Mouse (Mus musculus): ENCODE results near the gene Dab1.

Gene Dab1

DNA sequence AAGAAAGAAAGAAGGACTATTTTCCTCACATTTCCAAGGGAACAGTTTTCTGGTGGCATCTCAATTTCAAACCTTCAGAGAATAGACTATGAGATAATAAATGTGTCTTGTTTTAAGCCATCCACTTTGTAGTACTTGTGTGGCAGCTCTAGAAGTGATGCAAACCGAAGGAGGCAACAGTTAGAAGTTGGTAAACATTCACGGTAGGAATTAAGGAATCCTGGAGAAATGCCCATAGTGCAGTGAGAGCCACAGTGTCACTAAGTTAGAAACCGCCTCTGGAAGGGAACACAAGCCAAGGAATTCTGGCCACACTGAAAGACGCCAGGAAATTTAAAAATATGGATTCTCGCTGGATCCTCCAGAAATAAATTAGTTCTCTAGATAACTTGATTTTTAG lies 502.8 kb downstream of the Dab1 start:
- DNase-seq: no peak

DNA sequence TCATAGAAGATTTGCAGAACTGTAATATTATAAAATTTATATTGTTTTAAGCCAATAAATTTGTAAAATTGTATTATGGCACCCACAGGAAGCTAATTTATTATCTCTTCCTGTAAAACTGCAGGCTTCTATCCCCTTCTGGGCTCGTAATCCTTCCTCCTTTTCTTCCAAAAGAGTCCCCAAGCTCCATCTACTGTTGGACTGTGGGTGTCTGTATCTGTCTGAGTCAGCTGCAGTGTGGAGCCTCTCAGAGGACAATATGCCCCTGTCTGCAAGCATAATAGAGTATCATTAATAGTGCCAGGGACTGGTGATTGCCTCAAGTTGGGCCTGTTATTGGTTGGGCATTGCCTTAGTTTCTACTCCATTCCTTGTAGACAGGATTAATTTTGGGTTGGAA lies 503.2 kb downstream of the Dab1 start:
- DNase-seq: no peak

DNA sequence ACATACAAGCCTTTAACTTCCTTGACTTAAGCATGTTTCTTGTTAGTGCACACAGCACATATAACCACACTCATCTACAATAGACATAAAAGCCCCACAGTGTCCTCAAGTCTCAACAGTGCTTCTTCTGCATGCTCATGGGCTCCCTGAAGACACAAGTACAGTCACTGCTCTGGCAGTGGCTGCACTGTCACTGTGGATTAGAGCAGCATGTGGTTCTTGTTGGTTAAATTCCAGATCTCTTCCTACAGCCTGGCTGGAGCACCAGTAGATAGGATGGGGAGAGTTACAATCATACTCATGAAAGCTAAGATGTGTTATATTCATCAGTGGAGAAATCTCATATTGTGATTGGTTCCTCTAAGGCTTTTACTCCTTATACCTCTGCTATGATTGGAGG lies 534.5 kb downstream of the Dab1 start:
- no peak for DNase-seq

DNA sequence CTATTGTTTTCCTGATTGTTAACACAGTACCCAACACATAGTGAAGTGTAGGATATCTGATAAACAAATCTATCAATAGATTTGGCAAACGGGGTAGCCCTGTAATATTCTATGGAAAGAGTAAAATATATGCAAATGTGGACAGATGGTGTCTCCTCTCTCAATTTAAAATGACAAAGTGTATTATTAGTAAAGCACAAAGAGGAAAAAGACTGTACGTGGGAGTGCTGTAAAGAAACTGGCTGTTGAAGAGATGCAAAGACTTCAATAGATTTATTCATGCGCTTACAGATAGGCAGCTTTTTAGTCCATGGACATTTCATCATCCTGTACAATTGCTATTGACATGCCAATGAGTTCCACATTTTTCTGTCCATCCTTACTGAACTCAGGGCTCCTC lies 558.9 kb downstream of the Dab1 start:
- DNase-seq: no peak

DNA sequence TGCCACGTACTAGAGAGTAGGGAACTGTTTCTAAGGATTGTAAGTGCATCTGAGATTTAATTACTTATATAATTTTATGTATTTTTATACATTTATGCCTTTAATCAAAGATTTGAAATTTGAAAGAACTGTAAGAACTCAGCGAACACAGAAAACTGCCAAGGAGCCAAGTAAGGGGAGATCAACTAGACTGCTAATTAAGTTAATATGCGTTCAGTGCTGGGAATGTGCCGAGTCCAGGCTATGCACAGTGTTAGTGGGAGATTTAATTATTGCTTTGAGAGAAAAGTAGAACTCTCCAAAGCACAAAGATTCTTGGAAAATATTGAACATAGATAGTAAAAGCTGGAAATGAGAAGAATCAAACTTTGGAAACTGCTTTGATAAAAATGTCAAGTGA lies 567.2 kb downstream of the Dab1 start:
- DNase-seq: no peak

DNA sequence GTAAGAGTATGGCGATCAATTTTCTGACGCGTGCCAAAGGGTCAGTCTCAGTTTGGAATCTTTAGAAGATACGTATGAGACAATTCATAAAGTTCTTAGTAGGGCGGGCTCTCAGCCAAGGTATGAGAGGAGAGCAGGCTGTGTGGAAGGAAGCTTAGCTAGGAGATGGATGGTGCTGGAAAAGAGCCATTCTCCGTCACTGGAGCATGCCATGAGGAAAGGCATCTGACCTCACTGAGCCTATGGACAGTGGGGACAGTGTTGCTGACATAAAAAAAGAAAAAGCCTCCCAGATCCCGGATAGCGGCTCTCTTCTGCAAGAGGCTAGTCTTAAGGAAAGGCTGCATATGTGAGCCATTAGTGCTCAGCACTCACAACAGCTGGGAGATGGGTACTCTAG lies 579.5 kb downstream of the Dab1 start:
- DNase-seq: peak; percentile 42 to 55

DNA sequence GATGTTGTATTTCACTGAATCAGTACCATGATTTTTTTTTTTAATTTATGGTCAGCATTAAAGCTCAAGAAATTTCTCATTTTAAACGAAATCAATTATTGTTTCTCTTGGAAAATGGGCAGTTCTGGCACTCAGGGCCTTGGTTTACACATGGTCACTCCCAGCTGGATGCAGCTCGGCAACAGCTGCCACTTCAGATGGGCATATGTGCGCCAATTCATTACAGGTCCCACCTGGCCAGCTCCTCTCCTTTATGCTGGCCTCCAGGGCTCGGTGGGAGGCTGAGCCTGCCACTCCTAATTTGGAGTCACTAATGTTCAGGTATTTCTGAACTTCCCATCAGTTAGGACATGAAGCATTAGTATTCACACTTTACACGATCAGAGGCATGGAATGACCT lies 582.5 kb downstream of the Dab1 start:
- DNase-seq: peak; percentile 70 to 78

DNA sequence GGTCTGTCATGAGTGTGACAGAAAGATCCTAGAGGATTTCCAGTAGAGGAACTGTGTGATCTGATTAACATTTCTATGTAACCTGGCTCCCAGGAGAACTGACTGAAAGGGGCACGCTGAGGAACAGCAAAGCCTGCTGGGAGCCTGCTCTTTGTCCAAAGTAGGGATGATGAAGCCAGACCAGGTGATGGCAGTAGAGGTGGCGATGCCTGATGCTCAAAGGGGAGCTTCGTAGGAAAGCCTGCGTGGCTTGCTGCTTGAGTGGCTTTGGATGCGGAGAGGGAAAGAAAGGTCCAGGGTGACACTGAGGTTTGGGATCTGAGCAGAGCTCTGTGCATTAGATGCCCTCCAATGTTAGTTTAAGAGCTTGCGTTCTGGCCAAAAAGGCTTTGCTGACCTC lies 584.9 kb downstream of the Dab1 start:
- peak; percentile 43 to 55 for DNase-seq

DNA sequence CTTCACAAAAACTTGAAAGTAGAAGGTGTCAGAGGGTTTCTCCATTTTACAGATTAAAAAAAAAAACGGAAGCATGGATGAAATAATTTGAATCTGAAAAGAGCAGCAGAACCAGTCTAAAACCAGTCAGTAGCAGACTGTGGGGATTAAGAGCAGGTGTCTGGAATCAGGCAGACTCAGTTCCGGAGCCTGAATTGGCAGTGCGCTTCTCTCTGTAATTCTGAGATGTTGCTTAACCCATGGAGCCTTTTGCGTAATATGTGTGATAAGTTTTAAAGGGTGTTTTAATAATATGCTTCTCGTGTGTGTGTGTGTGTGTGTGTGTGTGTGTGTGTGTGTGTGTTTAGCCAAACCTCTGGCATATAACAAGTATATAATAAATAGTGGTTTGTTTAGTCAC lies 587.5 kb downstream of the Dab1 start:
- DNase-seq: no peak

DNA sequence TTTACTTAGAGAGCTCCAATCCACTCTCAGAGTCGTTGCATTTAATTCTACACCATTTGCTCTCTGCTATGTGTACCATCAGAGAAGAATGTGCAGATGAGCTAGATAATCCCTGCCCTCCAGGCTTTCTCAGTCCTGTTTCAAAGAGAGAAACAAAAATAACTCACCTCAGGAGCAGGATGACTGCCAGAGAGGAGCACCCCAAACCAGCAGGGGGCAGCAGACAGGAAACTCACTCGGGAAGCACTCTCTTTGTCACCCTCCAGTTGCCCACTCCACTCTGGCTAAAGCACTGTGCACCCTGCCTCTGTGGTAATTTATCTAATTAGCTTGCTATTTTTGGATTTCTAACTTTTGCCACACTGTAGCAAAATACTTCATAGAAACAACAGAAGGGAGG lies 589.9 kb downstream of the Dab1 start:
- DNase-seq: peak; percentile 28 to 52

DNA sequence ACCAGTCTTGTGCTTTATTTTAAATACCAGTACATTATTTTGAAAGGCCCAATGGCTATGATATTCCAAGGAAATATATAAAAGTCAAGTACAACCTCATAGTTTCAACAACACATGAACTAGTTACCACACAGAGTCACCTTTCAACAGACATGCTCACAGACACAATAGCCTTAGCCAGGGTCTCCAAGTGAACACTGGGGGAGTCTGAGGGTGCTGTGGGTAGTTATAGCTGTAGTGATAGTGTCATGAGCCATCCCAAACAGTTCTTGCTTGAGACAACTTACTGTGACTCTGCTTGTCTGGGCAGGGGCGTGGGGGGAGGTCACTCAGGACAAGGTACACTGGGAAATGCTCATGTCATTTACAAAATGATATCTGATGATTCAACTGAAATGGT lies 591.6 kb downstream of the Dab1 start:
- DNase-seq: no peak

DNA sequence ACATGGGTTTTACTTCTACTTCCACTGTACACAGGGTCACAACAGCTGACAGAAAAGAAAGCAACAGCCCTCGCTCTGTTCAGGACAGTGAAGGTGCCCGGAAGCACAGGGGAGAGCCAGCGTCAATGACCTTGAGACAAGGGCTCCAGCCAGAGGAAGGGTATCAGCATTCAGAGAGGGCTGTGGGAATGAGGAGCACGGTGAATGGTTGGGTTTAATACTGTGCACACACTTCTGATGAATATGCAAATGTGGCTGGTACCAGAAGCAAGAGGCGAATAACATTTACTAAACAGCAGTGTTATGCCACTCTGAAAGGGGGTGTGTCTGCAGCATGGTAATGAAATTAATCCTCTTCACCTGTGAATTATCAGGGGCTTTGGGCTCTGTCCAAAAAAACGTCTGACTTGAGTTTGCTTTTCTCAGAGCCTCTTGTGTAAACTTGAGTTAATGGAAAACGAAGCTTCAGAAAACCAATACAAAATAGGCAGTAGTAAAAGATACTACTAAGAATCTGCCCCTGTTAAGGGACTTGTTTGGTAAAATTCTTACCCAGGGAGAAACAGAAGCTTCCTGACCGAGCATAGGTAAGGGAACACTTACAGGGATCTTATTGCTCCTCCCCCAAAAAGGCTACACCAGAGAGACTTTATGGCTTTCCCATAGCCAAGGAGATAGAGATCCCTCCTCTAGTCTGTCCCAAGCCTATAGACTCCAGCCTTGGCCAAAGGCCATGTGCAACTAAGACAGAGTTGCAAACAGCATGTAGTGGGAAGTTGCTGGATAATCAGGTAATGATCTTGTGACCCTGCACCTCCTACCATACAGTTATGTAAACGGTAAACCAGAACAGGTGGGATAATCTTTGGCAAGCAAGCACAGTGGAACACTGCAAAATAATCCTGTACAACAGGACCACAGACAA lies 592.6 kb downstream of the Dab1 start:
- no peak for DNase-seq

DNA sequence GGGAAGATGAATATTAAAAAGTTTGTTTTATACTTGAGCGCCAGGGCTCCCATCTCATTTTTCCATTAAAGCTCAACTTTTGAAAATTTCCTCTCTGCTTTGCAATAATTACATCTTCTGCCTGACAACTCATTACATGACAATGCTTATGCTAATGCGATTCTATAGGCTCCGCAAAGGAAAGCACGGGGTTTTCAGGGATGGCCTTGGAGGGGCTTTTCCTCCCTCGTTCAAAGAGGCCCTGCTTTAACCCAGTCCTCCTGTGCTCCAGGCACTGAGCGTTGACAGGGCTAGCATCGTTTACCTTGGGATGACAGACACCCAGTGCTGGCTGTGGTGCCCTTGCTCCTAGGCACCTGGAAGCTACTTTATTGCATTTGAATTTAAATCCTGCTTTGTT lies 595.6 kb downstream of the Dab1 start:
- DNase-seq: no peak

DNA sequence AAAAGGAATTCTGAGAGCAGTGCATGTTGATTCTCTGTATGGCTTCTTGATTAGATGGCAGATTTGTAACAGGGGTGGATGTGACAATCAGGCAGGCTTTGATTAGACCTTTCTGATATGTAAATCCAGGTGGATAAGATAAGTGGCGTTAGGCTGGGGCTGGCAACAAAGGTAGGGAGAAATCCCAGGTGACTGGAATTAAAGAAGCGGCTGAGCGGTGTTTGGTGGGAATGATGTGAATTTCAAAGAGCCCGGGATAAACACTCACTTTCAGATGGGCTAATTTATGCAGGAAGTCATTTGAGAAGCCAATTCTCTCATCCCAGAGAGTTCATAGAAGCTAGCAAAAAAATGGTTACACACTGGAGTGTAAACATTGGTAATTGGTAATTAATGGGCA lies 598.2 kb downstream of the Dab1 start:
- DNase-seq: no peak

DNA sequence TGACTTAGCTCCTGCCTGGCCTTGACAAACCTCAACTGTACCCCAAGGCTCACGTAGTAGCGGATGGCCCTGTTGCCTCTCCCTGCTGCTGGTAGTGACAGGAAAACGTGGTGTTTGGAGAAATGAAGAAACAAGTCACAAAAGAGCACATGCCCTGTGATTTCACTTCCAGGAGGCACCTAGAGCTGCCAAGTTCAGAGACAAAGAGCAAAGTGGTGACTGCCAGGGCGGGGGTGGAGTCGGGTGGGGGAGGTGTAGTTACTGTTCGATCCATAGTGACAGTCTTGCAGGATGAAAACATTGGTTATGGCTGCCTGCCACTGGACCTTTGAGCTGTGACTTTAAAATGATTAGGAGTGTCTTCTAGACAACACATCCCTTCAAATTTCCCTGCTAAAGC lies 599.6 kb downstream of the Dab1 start:
- DNase-seq: no peak

DNA sequence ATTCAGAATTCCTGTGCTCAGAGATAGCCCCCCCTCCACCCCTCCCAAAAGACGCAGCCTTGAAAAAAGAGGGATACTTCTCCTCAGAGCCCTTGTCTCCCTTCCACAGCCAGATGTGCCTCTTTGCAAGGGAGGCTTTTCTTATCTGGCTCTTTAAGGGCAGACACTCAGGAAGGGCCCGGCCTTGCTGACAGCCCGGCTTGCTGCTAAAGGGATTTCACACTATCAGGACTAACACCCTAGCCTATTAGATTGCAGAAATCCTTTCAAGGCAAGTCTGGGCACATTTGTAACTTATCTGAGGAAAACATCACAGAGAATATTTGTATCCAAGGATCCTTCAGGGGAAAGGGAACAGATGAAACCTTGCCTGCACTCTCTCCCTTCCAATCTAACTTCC lies 600.9 kb downstream of the Dab1 start:
- DNase-seq: no peak

DNA sequence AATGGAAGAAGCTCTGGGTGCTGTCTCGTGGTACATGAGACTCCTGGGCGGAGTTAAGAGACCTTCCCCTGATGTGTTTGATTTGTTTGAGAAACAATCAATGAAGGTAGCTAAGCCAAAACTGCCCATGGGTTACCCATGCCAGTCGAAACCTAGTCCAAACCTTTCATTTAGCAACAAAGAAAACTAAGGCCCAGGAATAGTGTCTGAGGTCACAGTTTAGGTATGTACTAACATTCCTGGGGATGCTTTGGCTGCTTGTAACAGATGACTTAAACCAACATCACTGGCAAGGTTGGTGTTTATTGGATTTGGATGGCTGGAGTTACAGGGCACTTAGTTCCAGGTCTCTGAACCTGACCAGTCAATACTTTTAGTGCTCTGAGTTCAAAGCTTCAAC lies 610.1 kb downstream of the Dab1 start:
- no peak for DNase-seq

DNA sequence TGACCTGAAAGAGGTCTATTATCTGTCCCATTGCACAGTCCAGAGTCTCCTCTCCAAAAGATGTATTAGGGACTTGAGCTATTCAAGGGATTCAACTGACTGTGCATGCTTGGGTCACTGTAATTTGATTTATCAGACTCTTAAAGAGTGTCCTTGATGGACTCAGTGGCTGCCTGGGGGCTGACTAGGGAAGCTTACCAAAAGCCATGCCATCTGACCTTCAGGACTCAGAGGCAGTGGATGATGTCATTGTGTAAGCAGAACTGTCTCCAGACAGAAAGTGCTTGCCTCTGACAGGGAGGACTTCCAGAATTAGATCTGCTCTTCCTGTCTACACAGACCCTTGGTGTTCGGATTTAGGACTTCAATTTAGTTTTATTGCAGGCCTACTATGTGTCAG lies 627.3 kb downstream of the Dab1 start:
- no peak for DNase-seq

DNA sequence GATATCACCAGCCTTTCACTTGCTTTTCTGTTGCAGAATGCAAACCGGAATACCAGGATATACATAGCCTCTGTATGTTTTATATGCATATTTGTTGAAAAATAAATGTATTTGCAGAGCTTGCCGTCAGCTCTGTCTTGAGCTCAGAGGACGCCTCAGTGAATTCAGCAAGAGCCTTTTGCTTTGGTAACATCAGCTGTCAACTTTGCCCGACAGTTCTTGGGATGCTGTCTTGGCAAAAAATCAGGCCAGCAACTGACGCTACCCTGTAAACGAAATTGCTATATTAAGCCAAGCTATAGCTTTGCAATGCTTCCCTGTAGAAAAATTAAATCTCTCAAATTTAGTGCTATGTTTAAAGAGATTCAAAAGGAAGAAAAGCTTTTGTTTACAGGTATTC lies 630.3 kb downstream of the Dab1 start:
- no peak for DNase-seq

DNA sequence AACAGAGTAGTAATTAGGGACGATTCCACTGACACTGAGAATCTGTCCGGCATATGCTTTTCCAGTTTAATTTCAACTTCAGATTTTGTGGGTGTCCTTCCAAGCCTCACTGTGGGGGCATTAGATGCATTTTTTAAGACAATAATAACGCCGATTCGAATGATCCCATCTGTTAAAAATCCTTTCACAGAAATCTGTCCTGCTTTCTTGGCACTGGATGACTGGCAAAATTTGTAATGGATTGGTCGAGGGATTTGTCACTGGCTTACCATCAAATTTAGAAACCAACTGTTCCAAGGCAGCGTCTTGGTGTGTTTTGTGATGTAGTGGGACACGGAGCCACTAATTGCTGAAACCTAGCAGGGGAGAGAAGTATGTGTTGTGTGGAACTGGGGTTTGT lies 638.6 kb downstream of the Dab1 start:
- no peak for DNase-seq

DNA sequence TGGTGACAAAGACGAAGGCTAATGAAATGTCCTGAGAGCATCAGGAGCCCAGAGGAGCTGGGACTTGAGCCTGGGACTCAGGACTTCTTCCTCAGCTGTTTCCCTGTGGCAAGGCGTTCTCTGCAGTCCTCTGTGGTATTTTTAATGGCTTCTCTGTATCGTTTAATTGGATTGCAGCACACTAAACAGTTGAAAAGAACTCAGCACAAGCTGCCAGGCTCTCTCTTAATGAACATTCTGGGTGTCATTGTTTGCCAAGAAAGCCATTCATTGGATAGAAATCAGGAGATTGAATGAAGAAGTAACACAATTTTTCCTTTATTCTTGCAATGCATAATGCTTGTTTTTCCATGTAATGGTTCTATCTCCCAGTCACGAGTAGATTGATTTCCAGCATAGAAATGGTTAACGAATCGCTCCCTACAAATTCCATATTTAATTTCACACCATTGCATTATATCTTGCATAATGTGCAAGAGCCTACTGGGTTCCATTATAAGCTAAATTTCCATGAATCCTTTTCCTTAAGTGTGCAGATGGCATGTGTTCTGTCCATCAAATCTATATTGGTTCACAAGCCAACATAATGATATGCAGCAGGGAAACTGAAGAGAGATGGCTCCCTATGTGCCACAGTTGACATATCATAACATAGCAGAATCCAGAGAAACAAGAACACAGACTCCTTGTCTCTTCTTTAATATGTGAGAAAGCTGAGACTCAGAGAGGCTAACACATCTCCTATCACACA lies 650.4 kb downstream of the Dab1 start:
- no peak for DNase-seq

DNA sequence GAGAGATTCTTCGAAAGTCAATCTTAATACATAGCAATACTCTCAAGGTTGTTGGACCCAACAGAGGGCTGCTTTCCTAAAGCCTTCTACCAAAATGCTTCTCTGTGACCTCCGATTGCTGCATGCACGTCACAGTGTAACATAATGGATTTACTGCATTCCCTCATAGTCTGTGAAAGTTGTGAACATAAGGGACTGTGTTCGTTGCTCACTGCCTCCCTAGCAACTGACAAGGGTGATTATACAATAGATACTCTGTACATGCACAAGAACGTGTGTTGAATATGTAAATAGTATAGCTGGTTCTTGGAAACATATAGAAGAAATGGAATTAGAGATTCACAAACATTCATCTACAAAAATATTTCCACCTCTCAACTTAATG lies 651.0 kb downstream of the Dab1 start:
- no peak for DNase-seq

DNA sequence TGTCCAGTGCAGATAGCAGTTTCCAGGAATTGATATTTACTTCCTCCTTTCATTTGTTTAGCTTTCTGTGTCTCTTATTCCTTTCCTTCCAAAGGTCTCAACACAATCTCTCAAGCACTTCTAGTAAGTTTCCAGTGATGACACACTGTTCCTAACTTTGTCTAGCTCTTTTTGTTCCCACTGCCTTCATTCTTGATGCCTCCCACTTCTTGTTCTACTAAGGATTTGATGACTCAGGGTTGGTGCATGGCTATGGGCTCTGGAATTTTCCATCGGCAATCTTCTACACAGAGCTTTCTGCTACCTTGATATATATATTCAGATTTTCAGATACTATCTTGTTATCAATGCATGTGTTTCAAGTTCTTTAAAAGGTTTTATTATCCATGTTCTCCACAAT lies 656.1 kb downstream of the Dab1 start:
- DNase-seq: no peak

DNA sequence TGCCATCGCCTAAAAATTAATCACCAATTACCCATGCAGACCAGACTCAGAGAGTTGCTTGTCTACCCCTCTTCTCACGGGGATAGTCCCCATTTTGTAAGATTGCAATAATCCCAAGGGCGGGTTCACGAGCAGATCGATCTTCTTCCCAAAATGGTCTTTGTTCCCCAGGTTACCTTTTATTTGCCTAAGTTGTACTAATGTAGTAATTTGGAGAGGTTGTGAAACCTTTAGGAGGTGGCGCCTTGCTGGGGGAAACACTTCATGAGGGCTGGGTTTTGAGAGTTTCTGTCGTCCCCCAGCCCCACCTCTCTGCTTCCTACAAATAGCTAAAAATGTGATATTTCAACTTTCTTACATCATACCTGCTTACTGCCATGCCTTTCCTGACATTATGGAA lies 657.8 kb downstream of the Dab1 start:
- DNase-seq: no peak

DNA sequence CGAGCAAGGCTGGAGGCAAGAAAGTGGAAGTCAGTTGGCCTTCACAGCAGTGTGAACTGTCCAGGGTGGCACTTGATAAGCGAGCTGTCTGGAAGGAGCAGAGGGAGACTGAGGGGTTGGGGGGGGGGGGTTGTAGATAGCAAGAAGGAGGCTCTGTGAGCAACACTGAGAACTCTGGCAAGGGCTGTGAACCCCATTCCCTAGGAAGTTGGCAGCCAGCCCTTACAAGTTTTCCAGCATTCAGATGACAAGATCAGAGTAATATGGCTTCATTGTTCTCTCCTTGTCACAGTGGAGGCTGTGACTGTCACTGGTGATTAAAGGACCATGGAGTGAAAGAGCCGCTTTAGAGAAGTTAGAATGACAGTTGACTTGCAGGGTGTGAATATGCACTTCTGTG lies 662.4 kb downstream of the Dab1 start:
- no peak for DNase-seq
